Mouse (Mus musculus): ENCODE measurements at regions not wholly inside any gene's neighbourhood (a gene's known extent, or its start where the extent isn't known, plus 50 kb on each side); places are given as distances from the start of the nearest gene placed in this dataset.

DNA sequence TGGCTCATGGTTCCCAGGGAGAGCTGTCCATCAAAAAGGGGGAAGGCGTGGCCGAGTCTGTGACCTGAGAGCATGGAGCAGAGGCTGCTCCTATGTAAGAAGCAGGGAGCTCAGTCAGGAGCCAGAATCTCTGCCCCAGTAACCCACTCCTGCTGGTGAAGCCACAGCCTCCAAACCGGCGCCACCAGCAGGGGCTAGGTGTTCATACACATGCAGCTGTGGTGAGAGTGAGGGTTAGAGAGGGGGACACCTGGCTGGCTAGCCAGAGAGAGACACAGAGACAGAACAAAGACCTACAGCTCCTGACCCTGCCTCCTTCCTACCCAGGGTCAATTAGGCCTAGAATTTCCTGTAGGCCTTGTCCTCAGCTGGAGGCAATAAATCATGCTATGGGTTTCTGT, 80.7 kb upstream of the Foxo1 start:
- TF ChIP-seq CTCF (IDR thresholded peaks at IDR 0.05; ENCODE audit: low read depth) (no peak), EP300 (IDR thresholded peaks at IDR 0.05; ENCODE audit: low read depth) (no peak)
- no peak overlapping the region for H3K27ac ChIP-seq
- ATAC-seq (ENCODE audit: insufficient read depth) (no peak), DNase-seq (ENCODE audit: low read depth in 3 of 3, low spot score in 3 of 3) (no peak)
- H3K4me1 ChIP-seq (replicated peaks; ENCODE audit: control insufficient read depth in 2 of 2, insufficient read depth in 2 of 2, low read length in 1 of 2), result no peaks in the 10 kb centered on the region; a peak in 1 of 4 replicates
- no peak overlapping the region for H3K4me2 ChIP-seq (ENCODE audit: low read depth)
- H3K27me3 ChIP-seq (ENCODE audit: control insufficient read depth, insufficient read depth, low read length), result no peaks in the 10 kb centered on the region
- H3K4me3 ChIP-seq (ENCODE audit: insufficient read depth in 1 of 2, low read depth in 2 of 2, low read length in 2 of 2), result no peak overlapping the region
- H3K9me3 ChIP-seq (ENCODE audit: control insufficient read depth, low read length), result no peaks in the 10 kb centered on the region
- H3K36me3 ChIP-seq (replicated peaks; ENCODE audit: control insufficient read depth, insufficient read depth, low read depth), result no peaks in the 10 kb centered on the region
- H3K9ac ChIP-seq (replicated peaks), result no peak overlapping the region
- 51% methylated on average over 4 of the region's 4 CpGs for WGBS (ENCODE audit: insufficient replicate concordance)

GRCm38 (mm10) chr3:52188303-52188702, 79.8 kb upstream of the Foxo1 start:
- Histone ChIP-seq H3K27ac (no peak overlapping the region), H3K4me1 (replicated peaks; ENCODE audit: control insufficient read depth in 2 of 2, insufficient read depth in 2 of 2, low read length in 1 of 2) (no peaks in the 10 kb centered on the region; a peak in 1 of 4 replicates), H3K4me2 (ENCODE audit: low read depth) (no peak overlapping the region), H3K27me3 (ENCODE audit: control insufficient read depth, insufficient read depth, low read length) (no peaks in the 10 kb centered on the region), H3K9ac (replicated peaks) (no peak overlapping the region), H3K9me3 (ENCODE audit: control insufficient read depth, low read length) (no peaks in the 10 kb centered on the region), H3K36me3 (replicated peaks; ENCODE audit: control insufficient read depth, insufficient read depth, low read depth) (no peaks in the 10 kb centered on the region), H3K4me3 (ENCODE audit: insufficient read depth in 1 of 2, low read depth in 2 of 2, low read length in 2 of 2) (no peak overlapping the region)
- WGBS (ENCODE audit: insufficient replicate concordance), result 66% methylated on average over 6 of the region's 6 CpGs
- no peak for TF ChIP-seq CTCF (IDR thresholded peaks at IDR 0.05; ENCODE audit: low read depth)
- no peak for TF ChIP-seq EP300 (IDR thresholded peaks at IDR 0.05; ENCODE audit: low read depth)
- DNase-seq (ENCODE audit: low read depth in 3 of 3, low spot score in 3 of 3) (no peak), ATAC-seq (ENCODE audit: insufficient read depth) (no peak)

DNA sequence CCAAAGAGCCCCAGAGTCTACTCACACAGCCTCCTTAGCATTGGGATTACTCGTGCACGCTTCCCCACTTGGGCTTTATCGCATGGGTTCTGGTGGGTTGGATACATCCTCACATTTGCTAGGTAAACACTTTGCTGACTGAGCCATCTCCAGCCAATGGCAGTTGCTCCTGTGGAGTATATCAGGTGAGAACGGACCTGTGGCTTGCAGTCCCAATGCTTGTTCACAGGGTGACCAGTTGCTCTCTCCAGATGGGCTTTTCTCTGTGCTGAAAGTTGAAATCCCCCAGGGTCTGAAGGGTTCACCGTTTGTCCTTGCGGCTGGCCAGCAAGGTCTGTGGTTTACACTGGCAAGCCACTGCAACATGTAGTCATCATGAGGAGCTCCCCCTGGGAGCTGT, 79.1 kb upstream of the Foxo1 start:
- Histone ChIP-seq H3K36me3 (replicated peaks; ENCODE audit: control insufficient read depth, insufficient read depth, low read depth) (no peaks in the 10 kb centered on the region), H3K4me1 (replicated peaks; ENCODE audit: control insufficient read depth in 2 of 2, insufficient read depth in 2 of 2, low read length in 1 of 2) (no peaks in the 10 kb centered on the region; a peak in 1 of 4 replicates), H3K27ac (no peak overlapping the region), H3K4me3 (ENCODE audit: insufficient read depth in 1 of 2, low read depth in 2 of 2, low read length in 2 of 2) (no peak overlapping the region), H3K27me3 (ENCODE audit: control insufficient read depth, insufficient read depth, low read length) (no peaks in the 10 kb centered on the region), H3K4me2 (ENCODE audit: low read depth) (no peak overlapping the region), H3K9me3 (ENCODE audit: control insufficient read depth, low read length) (no peaks in the 10 kb centered on the region), H3K9ac (replicated peaks) (no peak overlapping the region)
- no peak for DNase-seq (ENCODE audit: low read depth in 3 of 3, low spot score in 3 of 3)
- WGBS (ENCODE audit: insufficient replicate concordance), result 67% methylated on average over 6 of the region's 6 CpGs
- TF ChIP-seq CTCF (IDR thresholded peaks at IDR 0.05; ENCODE audit: low read depth), result no peak
- TF ChIP-seq EP300 (IDR thresholded peaks at IDR 0.05; ENCODE audit: low read depth), result no peak
- ATAC-seq (ENCODE audit: insufficient read depth), result no peak

- WGBS (ENCODE audit: insufficient replicate concordance), result 52% methylated on average over 7 of the region's 7 CpGs
- Histone ChIP-seq H3K9me3 (ENCODE audit: control insufficient read depth, low read length) (no peaks in the 10 kb centered on the region), H3K27me3 (ENCODE audit: control insufficient read depth, insufficient read depth, low read length) (no peaks in the 10 kb centered on the region), H3K36me3 (replicated peaks; ENCODE audit: control insufficient read depth, insufficient read depth, low read depth) (no peaks in the 10 kb centered on the region), H3K9ac (replicated peaks) (no peak overlapping the region), H3K4me3 (ENCODE audit: insufficient read depth in 1 of 2, low read depth in 2 of 2, low read length in 2 of 2) (no peak overlapping the region), H3K27ac (no peak overlapping the region), H3K4me2 (ENCODE audit: low read depth) (no peak overlapping the region), H3K4me1 (replicated peaks; ENCODE audit: control insufficient read depth in 2 of 2, insufficient read depth in 2 of 2, low read length in 1 of 2) (no peaks in the 10 kb centered on the region; a peak in 1 of 4 replicates)
- ATAC-seq (ENCODE audit: insufficient read depth) (no peak), DNase-seq (ENCODE audit: low read depth in 3 of 3, low spot score in 3 of 3) (no peak)
- TF ChIP-seq EP300 (IDR thresholded peaks at IDR 0.05; ENCODE audit: low read depth), result no peak
- TF ChIP-seq CTCF (IDR thresholded peaks at IDR 0.05; ENCODE audit: low read depth), result no peak
Observed at GRCm38 (mm10) chr3:52190021-52190420, 78.1 kb upstream of the Foxo1 start.

DNA sequence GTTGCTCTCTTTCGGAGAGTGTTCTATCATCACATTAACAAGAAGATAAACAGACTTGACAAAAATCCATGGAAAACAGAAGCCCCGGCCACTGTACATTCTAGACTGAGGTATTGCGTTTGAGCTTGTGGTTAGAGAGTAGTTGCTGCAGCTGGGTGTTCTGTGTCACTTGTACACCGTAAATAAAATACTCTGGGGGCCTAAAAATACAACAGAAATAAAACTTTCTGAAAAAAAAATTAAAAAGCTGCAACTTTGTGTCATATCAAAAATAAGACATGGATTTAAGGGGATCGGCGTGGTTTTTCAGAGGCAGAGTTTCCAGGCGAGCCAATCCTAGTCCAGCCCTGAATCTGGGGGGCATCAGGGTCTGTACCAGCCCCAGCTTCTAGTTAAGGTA, 75.1 kb upstream of the Foxo1 start:
- H3K4me1 ChIP-seq (replicated peaks; ENCODE audit: control insufficient read depth in 2 of 2, insufficient read depth in 2 of 2, low read length in 1 of 2), result no peaks in the 10 kb centered on the region; a peak in 1 of 4 replicates
- H3K4me3 ChIP-seq (ENCODE audit: insufficient read depth in 1 of 2, low read depth in 2 of 2, low read length in 2 of 2), result no peak overlapping the region
- H3K9me3 ChIP-seq (ENCODE audit: control insufficient read depth, low read length), result no peaks in the 10 kb centered on the region
- ATAC-seq (ENCODE audit: insufficient read depth) (no peak), DNase-seq (ENCODE audit: low read depth in 3 of 3, low spot score in 3 of 3) (no peak)
- no peak overlapping the region for H3K9ac ChIP-seq (replicated peaks)
- TF ChIP-seq EP300 (IDR thresholded peaks at IDR 0.05; ENCODE audit: low read depth) (no peak), CTCF (IDR thresholded peaks at IDR 0.05; ENCODE audit: low read depth) (no peak)
- no peaks in the 10 kb centered on the region for H3K36me3 ChIP-seq (replicated peaks; ENCODE audit: control insufficient read depth, insufficient read depth, low read depth)
- no peak overlapping the region for H3K4me2 ChIP-seq (ENCODE audit: low read depth)
- WGBS (ENCODE audit: insufficient replicate concordance), result 55% methylated on average over 7 of the region's 7 CpGs
- no peaks in the 10 kb centered on the region for H3K27me3 ChIP-seq (ENCODE audit: control insufficient read depth, insufficient read depth, low read length)
- no peak overlapping the region for H3K27ac ChIP-seq
